Mouse (Mus musculus): ENCODE measurements at regions not wholly inside any gene's neighbourhood (a gene's known extent, or its start where the extent isn't known, plus 50 kb on each side); places are given as distances from the start of the nearest gene placed in this dataset.

DNA sequence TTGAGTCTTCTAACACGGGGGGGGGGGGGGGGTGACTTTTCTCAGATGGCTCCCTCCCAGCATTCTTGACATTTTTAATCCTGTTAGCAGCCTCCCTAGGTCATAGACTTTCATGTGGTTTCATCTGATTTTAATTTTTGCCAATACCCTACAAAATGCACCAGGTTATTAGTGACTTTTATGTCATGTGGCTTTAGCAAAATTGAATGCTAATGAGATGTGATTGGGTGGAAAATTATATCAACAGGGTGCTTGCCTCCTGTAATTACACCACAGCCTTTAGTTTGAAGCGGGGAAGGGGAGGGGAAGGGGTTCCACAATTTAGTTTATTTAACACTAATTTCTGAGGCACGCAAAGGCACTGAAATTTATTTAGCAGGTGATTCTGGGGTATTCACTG, 200.6 kb upstream of the Ano5 start:
- no peak for TF ChIP-seq CTCF (IDR thresholded peaks at IDR 0.05; ENCODE audit: borderline replicate concordance, insufficient read depth, low read length)
- TF ChIP-seq POLR2A (IDR thresholded peaks at IDR 0.05; ENCODE audit: low read depth, low read length), result no peak

Data from embryonic fibroblast, embryonic 13.5 days (primary cell).